Mouse (Mus musculus): ENCODE results near the gene Dmrtc2.
"Not testable (repeated sequence)": the region's sequence is repeated elsewhere in the genome, so short reads cannot be mapped to it uniquely, and the experiment has no call there.

Gene Dmrtc2

DNA sequence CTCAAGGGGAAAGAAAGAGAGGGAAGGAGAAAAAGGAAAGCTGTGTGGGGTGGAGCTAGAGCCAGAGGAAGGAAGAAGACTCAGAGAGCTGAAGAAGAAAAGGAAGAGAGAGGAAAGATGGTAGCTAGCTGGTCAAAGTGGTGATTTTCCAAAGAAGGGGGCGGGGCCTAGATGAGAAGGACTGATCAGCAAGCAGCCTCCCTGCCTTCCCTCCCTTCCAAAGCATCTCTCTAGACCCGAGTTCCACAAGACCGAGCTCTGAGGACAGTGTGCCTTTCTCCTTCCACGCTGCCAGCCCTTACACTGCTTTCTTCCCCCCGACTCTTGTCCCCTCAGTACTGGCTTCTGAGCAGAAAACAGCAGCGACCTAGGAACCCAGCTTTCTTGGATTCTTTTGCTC, 5.7 kb upstream of the Dmrtc2 start:
- no peak for DNase-seq (ENCODE audit: low read depth, low spot score)

DNA sequence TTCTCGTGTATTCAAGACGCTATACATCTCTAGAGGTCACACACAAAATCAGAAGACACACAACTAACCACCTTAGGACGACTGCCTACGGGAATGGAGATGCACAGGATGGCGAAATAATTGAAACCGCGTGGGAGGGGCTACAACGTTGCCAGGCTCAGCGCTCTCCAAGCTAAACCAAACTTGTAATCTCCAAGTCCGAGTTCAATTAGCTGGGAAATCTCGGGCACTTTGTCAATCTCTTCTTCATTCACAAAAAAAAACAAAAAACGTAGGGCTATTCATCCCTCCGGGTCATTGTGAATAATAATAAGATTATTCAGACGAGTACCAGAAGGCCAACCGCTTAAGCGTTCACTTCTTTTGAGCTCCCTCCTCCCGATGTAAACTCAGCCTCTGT, 777 bp upstream of the Dmrtc2 start:
- no peak for DNase-seq (ENCODE audit: low read depth, low spot score)

DNA sequence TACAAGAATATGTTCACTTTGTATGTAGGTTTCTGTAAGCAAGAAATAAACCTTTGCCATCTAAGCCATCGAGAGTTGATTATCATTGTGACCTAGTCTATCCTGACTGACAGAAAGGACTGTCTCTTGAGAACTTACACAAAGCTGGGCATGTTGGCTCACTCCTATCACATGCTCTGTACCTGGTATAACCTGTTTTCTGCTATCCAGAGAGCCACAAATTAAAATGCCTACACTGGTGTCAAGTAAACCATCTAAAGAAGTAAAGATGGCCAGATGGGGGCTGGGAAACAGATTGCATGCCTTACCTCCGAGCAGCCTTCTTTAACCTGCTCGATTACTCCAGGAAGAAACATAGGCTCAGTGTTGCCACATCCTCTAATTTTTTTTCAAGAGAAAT, 7.7 kb downstream of the Dmrtc2 start:
- DNase-seq (ENCODE audit: low read depth, low spot score), result no peak

DNA sequence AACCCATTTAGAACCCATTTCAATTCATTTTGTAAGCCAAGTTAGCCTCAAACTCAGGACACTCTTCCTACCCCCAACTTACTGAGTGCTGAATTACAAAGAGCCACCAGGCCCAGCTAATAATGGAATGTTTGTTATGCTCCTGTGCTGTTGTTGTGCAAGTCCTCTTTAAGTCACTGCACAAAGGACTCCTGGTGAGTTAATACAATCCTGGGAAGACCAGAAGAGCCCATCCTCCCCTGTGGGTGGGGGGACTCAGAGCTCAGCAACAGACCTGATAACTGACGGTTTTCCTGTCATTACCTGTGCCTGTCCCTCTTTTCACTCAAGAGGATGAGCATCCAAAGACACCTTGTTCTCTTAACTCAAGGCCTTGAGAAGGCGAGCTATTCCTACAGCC, 9.8 kb downstream of the Dmrtc2 start:
- no peak for DNase-seq (ENCODE audit: low read depth, low spot score)

DNA sequence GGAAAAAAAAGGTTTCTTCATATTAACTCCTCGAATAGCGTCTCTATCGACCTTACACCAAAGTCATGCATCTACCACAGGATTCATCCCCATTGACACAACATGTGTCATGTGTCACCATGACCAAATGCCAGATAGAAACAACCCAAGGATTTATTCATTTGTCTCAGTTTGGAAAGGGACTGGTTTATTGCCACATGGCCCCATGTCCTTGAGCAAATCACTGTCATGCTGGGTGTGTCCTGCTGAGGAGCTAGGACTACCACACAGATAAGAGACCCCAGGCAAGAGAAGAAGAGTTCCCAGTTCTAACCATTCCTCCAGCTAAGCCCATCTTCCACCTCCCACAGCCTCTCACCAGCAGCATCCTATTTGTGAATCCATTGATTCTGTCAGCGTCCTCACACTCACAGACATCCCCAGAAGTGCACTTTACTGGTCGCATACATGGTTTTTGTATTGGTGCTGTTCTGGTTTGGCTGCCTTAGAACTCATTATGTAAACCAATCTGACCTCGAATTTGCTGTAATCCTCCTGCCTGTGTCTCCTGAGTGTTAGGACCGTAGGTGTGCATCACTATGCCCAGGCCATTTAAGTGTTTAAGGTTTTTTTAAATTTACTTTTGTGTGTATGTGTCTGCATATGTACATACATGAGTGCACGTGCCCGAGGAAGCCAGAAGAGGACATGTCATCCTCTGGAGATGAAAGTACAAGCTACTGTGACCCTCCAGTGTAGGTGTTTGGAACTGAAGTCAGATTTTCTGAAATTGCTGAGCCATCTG, 12.8 kb downstream of the Dmrtc2 start:
- no peak for DNase-seq (ENCODE audit: low read depth, low spot score)

DNA sequence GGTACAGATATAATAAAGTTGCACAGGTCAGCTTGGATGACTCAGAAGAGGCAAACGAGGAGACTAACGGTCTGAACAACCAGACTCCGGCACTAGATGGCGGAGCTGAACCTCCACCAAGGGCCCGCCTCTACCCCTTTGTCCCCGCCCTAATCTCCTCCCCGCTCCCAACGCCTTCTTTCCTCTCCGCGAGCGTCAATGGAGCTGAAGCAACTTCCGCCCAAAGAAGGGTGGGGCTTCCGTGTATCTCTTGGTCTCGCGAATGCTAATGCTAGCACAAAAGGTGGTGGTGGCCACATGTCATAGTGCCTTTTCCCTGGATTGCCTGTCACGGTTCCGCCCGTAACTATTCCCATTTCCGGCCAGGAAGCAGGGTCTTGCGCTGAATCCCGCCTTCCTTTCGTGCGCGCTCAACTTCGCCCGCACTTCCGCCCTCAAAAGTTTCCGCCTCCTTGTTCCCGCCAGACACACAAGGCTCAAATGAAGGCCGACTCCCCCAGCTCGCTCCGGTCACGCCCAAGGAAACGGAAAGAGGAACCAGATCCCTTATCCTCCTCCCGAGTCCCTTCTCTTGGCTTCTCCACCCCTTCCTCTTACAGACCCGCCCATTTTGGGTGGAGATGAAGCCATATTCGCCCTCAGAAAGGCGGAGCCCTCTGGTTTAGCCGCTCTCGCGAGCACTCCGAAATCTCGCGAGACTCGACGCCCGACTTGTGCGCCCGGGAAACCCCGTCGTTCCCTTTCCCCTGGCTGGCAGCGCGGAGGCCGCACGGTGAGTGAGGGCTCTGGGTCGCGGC, 14.2 kb downstream of the Dmrtc2 start, which contains the start of gene Rps19:
Gene Rps19 (plus strand): TSS at position 476 of the 797 bp plus-strand sequence.
- DNase-seq (ENCODE audit: low read depth, low spot score), result peak; percentile 98

DNA sequence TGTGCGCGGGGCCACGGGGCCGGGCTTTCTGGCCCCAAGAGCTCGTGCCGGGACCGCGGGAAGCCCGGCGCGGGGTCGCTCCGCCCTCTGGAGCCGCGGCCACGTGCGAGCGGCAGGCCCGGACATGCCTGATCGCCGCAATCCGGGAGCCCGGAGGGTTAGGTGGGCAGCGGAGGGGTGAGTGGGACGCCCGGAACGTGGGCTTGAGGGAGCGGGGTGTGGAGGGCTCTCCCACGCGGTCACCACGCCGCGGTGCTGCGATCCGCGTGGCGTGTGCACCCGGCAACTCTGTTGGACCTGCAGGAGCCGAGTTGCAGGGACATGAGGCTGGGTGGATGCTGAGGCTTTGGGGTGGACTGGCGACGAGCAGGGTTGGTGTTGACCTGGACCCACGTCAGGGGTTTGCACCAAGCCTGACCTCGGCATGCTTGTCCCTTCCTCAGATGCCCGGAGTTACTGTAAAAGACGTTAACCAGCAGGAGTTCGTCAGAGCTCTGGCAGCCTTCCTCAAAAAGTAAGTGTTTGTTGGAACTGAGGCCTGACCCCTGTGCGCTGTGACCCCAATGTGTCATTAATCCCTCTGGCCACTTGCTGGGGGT, 14.9 kb downstream of the Dmrtc2 start:
- no peak for DNase-seq (ENCODE audit: low read depth, low spot score)

DNA sequence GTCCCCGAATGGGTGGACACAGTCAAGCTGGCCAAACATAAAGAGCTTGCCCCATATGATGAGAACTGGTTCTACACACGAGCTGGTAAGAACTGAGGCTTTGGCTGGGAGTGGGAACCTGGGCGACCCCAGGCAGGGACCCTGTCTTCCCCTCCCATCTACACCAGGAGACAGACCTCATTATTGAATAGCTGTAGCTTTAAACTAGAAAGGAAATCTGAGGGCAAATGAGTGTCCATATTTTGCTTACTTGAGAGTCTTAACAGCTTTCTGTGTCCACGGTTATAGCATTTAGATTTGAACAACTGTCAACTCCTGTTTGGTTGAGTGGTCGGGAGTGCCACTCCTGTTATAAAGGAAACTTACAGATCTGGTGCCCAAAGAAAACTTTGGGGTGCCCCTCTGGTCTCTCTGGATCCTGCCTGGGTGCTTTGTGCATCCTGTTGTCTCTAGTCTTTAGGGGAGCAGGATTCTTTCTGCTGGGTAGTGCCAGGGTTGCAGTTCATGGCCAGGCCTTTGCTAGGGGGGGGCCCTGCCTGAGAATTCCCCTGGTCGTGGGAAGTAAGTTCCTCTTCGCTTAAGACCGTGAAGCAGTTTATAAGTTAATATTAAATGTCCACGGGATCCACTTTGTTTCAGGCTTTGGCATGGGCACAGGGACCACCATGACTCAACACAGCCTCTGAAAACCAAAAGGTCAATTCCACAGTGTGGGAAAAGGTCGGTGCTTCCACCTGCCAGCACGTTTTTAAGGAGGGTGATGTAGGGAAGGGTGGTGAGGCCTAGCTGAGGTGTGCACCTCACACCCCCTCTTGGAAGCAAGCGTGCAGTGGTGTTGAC, 15.8 kb downstream of the Dmrtc2 start:
- DNase-seq (ENCODE audit: low read depth, low spot score), result no peak

DNA sequence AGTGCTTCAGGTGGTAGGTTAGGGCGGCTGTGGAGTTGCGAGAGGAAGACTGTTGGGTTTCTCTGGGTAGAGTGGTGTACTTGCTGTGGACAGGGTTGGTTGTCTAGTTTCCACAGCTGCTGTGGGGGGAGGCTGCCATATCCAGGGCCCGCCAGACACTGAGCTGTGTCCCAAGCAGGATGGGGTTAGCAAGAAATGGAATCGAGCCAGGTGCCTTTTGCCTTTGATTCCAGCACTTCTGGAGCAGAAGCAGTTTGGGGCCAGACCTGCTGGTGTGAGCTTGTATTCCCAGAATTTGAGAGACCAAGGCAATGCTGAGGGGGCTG, 16.4 kb downstream of the Dmrtc2 start:
- DNase-seq (ENCODE audit: low read depth, low spot score), result no peak

DNA sequence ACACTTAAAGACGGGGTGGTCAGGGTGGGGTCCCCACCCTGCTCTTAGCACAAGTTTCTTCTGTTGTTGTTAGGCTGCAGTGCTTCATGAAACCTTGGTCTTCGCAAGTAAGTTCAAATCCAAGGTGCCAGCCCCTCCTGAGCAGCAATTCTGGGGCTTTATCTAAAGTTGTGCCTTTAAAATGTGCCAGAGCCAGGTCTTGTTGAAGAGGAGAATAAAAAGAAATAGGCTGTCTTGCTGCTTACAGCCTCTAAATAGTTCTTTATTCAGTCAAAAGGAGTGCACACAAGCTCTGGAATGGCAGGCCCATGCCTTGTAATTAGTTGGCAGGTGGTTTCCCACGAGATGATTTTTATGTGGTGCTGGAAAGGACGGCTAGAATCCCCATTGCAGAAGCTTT, 17.2 kb downstream of the Dmrtc2 start:
- DNase-seq (ENCODE audit: low read depth, low spot score), result no peak

DNA sequence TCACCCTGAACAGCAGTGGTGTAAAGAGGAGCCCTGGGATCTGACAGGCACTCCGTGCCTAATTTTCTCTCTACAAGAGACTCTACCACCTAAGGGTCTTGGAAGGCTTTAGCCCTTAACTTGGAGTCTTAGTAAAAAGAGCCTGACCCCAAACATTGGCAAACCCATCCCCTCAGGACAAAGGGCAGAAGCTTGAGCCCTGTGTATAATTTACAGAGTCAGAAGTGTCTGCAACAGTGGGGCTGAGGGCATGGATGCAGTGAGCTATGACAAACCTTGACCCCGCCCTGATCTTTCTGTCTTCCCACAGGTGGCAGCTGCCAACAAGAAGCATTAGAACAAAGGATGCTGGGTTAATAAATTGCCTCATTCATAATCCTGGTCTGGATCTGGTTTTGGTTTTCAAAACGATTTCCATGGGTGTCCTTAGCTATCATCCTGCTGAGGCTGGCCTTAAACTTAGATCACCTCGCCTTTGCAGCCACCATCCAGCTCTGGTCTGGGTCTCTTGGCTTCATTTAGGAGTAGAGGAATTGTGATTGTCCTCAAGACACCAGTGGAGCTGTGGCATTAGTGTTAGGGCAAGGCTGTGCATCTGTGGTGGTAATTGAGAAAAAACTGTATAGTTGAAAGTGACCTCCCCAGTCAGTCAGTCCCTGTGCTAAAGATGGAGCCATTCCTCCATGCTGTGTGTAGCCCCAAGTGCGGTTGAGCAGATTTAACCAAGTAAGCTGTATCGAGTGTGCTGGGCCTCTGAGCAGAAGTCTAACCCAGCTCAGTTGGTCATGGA, 19.8 kb downstream of the Dmrtc2 start:
- DNase-seq (ENCODE audit: low read depth, low spot score), result no peak

DNA sequence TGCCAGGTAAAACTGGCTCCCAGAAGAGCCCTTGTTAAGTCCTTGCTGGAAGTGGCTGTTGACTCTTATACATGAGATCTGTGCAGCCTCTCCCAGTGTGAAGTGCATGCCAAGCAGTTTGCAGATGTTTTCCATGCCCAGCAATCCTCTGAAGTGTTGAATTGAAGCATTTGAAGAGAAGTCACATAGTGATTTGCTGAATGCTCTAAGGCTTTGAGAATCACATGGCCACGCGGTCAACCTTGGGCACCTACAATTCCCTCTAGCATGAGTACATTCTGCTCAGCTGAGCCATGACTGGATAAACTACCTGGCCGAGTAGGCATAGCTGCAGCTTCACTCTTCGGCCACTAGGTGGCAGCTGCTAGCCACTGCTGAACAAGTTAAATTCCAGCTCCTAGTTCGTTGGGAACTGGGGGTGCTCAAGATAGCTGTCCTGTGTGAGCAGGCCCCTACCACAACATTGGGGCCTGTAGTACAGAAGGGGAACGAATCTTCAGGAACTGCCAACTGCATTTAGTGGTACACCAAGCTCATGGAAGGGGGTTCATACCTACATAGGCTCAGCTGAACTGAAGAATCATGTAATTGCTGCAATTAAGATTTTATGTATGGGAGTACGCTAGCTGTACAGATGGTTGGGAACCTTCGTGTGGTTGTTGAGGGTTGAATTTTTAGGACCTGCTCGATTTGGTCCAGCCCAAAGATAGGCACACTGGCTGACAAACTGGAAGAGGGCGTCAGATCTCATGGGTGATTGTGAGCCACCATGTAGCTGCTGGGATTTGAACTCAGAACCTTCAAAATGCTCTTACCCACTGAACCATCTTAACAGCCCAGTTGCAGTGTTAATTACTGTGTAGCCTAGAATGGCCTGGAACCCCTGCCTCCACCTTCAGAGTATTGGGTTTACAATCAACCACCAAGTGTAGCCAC, 20.7 kb downstream of the Dmrtc2 start:
- peak; percentile 90 for DNase-seq (ENCODE audit: low read depth, low spot score)

DNA sequence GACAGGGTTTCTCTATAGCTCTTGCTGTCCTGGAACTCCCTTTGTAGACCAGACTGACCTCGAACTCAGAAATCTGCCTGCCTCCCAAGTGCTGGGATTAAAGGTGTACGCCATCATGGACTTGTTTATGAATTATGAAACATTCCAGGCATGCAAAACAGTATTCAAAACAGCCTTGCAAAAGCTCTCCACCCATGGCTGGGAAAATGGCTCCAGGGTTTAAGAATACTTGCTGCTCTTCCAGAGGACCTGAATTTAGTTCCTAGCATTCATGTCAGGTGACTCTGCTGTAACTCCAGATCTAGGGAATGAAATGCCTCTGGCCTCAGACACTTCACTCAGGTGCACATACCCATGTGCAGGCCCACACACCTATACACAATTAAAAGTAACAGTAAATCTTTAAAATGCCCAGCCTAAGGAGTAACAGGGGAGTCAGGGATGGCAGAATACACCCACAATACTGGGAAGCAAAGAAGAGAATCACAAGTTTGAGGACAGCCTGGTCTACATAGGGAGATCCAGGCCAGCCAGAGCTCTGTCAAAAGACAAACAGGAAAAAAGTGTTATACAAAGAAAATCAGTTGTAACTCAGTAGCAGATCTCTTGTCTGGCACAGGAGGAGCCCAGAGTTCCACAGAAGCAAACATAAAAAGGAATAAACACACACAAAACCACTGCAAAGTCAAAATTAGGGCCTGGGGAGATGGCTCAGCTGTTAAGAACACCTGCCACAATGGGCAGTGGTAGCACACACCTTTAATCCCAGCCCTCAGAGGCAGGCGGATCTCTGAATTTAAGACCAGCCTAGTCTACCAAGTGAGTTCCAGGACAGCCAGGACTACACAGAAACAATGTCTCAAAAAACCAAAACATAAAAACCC, 21.6 kb downstream of the Dmrtc2 start:
- no peak for DNase-seq (ENCODE audit: low read depth, low spot score)

DNA sequence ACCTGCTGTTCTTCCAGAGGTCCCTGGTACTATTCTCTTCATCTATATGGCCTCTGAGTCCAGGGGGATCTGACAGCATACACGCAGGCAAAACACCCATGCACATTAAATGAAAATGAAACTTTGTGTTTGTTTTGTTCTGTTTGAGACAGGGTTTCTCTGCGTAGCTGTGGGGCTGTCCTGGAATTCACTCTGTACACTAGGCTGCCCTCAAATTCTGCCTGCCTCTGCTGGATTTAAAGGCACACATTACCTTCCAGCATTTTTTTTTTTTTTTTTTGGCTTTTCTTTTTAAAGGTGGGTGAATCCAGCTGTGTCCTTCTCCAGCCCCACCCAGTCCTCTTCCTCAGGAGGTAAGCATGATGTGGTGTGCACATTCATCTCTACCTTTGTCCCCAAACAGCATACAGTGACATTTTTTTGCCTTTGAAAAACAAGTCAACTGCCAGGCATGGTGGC, 22.3 kb downstream of the Dmrtc2 start:
- peak; percentile 44 for DNase-seq (ENCODE audit: low read depth, low spot score)

DNA sequence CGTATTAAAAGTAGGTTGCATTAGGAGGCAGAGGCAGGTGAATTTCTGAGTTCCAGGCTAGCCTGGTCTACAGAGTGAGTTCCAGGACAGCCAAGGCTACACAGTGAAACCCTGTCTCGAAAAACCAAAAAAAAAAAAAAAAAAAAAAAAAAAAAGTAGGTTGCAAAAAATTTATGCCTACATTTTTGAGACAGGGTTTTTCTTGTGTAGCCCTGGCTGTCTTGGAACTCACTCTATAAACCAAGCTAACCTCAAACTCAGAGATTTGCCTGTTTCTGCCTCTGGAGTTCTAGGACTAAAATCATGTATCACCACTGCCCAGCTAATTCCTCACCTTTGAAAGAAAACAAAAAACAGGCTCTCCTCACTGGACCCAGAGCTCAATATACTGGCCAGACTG, 25.9 kb downstream of the Dmrtc2 start:
- DNase-seq (ENCODE audit: low read depth, low spot score), result not testable (repeated sequence)

DNA sequence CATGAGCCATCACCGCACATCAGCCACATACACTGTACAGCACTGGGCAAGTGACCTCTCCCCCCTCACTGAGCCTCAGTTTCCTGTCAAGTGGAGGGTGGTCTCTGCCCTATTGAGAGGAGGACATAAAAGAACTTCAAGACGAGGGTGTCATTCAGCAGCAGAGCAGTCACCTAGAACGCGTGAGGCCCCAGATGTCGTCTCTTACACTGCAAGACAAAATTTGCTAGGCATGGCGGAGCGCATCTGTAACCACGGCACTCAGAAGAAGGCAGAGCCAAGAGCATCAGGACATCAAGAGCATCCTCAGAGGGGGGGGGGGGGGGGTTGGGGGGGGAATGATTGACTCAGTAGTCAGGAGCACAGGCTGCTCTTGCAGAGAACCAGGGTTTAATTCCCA, 26.4 kb downstream of the Dmrtc2 start:
- DNase-seq (ENCODE audit: low read depth, low spot score), result no peak

DNA sequence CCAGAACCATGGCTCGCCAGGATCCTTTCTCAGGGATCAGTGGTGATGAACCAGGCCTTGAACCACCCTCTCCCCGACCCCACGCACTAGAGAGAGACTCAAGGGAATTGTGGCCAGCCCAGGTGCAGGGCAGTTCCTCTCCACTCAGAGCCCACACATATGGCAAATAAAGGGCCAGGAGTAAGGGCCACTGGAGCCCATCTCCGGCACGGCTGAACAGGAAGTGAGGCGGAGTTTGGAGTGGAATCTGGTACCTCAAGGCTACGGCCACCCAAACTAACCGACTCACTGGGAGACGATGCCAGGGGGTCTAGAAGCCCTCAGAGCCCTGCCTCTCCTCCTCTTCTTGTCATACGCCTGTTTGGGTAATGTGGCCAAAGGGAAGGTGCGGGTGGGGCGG, 27.4 kb downstream of the Dmrtc2 start, which contains the start of gene Cd79a:
Gene Cd79a (plus strand): TSS at position 158 of the 400 bp plus-strand sequence.
- no peak for DNase-seq (ENCODE audit: low read depth, low spot score)

DNA sequence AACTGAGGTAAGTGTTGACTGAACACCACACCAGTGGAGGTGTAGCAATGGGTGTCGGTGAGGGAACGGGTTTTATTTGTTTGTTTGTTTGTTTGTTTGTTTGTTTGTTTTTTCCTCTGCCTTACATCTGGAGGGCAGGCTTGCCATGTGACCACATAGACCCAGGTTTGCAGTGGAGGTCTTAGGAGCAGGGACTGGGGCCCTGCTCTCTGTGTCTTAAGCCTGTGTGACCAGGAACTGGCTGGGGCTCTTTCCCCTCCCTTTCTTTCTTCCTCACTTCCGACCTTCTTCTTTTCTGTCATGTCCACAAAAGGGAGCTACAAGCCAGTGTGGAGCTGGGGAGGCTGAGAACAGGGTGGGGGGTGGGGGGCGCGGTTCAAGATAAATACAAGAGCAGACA, 28.1 kb downstream of the Dmrtc2 start:
- no peak for DNase-seq (ENCODE audit: low read depth, low spot score)

DNA sequence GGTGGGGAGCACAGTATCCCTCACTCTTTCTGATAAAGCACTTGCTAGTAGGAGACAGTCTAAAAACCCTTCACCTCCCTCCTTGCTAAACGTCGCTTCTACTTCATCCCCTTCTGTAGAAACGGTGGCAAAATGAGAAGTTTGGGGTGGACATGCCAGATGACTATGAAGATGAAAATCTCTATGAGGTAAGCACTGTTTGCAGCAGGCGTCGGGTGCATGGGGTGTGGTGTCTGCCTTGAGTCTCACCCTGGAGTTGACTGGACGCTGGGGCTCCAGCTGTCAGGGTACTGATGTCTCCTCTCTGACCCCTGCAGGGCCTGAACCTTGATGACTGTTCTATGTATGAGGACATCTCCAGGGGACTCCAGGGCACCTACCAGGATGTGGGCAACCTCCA, 31.3 kb downstream of the Dmrtc2 start:
- peak; percentile 37 for DNase-seq (ENCODE audit: low read depth, low spot score)

Measured in CD4-positive, CD25-positive, alpha-beta regulatory T cell, adult 2 months (primary cell).